Mouse (Mus musculus) megakaryocyte, embryonic 14.5 days (primary cell): ENCODE data around the gene Brsk1.

Experiments used
- FLI1 ChIP-seq: IDR thresholded peaks from 2 replicates; pipeline ENCODE4 v1.6.1; 2012; ENCODE audit warnings: low read length, inconsistent platforms, mixed read lengths
- GATA1 ChIP-seq: IDR thresholded peaks from 3 replicates; pipeline ENCODE4 v1.6.1; 2012; ENCODE audit warnings: mixed read lengths, low read length, inconsistent platforms, borderline replicate concordance

DNA sequence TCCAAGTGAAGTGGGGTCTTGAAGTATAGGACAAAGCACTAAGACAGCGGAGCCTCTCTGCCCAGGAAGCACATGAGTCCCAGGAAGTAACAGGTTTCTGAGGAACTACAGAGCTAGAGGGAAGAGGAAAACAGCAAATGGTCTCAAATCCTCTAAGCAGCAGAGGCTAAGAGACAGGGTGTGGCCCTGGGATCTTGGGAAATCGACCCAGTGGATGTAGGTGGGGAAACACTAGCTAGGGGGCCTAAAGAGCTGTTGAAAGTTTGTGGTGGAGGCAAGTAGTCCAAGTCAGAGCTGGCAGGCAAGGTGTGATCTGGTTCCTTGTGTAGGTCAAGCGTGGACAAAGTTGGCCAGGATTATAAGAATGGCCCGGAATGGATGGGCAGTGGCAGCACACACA lies 57.9 kb downstream of the Brsk1 start:
- TF ChIP-seq GATA1 (no peak), FLI1 (no peak)
